Mouse (Mus musculus): ENCODE results near the gene Wiz. TPM values are rescaled to one million over a fixed set of nuclear protein-coding genes. Genes with fewer than 3 reads are reported as not detected.

Wiz gene
- polyA plus RNA-seq, 1 experiment from 2014 or later: 26.6 TPM

- Histone ChIP-seq H3K4me3 (no peak overlapping the region), H3K36me3 (ENCODE audit: poor library complexity, severe bottlenecking) (peaks cover 87% of the 10 kb centered on the region), H3K9ac (no peak overlapping the region), H3K4me1 (no peaks in the 10 kb centered on the region), H3K9me3 (replicated peaks) (no peaks in the 10 kb centered on the region), H3K27me3 (no peaks in the 10 kb centered on the region), H3K4me2 (no peak overlapping the region), H3K27ac (no peak overlapping the region)
- 85% methylated on average over 2 of the region's 2 CpGs for WGBS
- ATAC-seq: no peak
Observed at GRCm38 (mm10) chr17:32335869-32336268, 53.4 kb downstream of the Wiz start.

DNA sequence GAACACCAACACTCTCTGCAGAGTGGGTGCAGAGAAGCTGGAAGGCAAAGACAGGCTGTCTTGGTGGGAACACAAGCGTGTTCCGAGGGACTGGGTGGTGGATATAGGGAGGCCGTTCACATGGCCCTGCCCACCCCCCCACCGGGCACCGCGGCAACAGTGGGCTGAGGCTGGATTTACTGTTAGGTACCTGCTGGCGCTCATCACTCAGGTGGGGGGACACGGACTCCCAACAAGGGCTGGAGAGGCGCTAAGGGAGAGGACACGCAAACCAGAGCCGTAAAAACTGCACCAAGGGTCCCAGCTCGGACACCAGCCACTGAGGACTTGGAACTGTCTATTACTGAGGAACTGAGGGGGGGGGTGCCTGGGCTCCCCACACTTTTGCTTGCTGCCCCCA lies 54.3 kb downstream of the Wiz start:
- H3K4me2 ChIP-seq: no peak overlapping the region
- WGBS: 93% methylated on average over 12 of the region's 12 CpGs
- no peaks in the 10 kb centered on the region for H3K4me1 ChIP-seq
- H3K27me3 ChIP-seq: no peaks in the 10 kb centered on the region
- H3K9ac ChIP-seq: no peak overlapping the region
- H3K27ac ChIP-seq: no peak overlapping the region
- H3K4me3 ChIP-seq: no peak overlapping the region
- ATAC-seq: no peak
- peaks cover 91% of the 10 kb centered on the region for H3K36me3 ChIP-seq (ENCODE audit: poor library complexity, severe bottlenecking)
- no peaks in the 10 kb centered on the region for H3K9me3 ChIP-seq (replicated peaks)

- Histone ChIP-seq H3K27ac (no peak overlapping the region), H3K4me2 (no peak overlapping the region), H3K9me3 (replicated peaks) (no peaks in the 10 kb centered on the region), H3K27me3 (no peaks in the 10 kb centered on the region), H3K4me1 (no peaks in the 10 kb centered on the region), H3K4me3 (no peak overlapping the region), H3K9ac (no peak overlapping the region), H3K36me3 (ENCODE audit: poor library complexity, severe bottlenecking) (peaks cover 94% of the 10 kb centered on the region)
- WGBS: 92% methylated on average over 27 of the region's 31 CpGs
- no peak for ATAC-seq
Observed at GRCm38 (mm10) chr17:32333675-32334303, 55.5 kb downstream of the Wiz start.

GRCm38 (mm10) chr17:32327501-32327900 lies 61.7 kb downstream of the Wiz start:
- no peak for ATAC-seq
- H3K4me2 ChIP-seq: no peak overlapping the region
- no peaks in the 10 kb centered on the region for H3K9me3 ChIP-seq (replicated peaks)
- H3K4me3 ChIP-seq: no peak overlapping the region
- peaks cover 72% of the 10 kb centered on the region for H3K36me3 ChIP-seq (ENCODE audit: poor library complexity, severe bottlenecking)
- H3K9ac ChIP-seq: no peak overlapping the region
- H3K4me1 ChIP-seq: peaks cover 5% of the 10 kb centered on the region; the same call in 1 of the 2 replicates
- no peak overlapping the region for H3K27ac ChIP-seq
- no peaks in the 10 kb centered on the region for H3K27me3 ChIP-seq

- ATAC-seq: no peak
- peaks cover 31% of the 10 kb centered on the region for H3K4me1 ChIP-seq
- H3K4me2 ChIP-seq: no peak overlapping the region
- H3K9ac ChIP-seq: no peak overlapping the region
- H3K36me3 ChIP-seq (ENCODE audit: poor library complexity, severe bottlenecking): peaks cover 41% of the 10 kb centered on the region
- no peak overlapping the region for H3K27ac ChIP-seq
- WGBS: 93% methylated on average over 1 of the region's 1 CpGs
- H3K9me3 ChIP-seq (replicated peaks): no peaks in the 10 kb centered on the region
- no peak overlapping the region for H3K4me3 ChIP-seq
- H3K27me3 ChIP-seq: no peaks in the 10 kb centered on the region
Observed at GRCm38 (mm10) chr17:32322809-32323208, 66.4 kb downstream of the Wiz start.

- ATAC-seq: no peak
- peak overlapping the region; percentile 88 for H3K4me2 ChIP-seq
- H3K9ac ChIP-seq: peak overlapping the region; percentile 90
- H3K27me3 ChIP-seq: no peaks in the 10 kb centered on the region
- H3K36me3 ChIP-seq (ENCODE audit: poor library complexity, severe bottlenecking): peaks cover 41% of the 10 kb centered on the region
- H3K4me3 ChIP-seq: peak overlapping the region; percentile 94
- WGBS: 28% methylated on average over 6 of the region's 6 CpGs
- H3K4me1 ChIP-seq: peaks cover 31% of the 10 kb centered on the region
- peak overlapping the region; percentile 92 for H3K27ac ChIP-seq
- no peaks in the 10 kb centered on the region for H3K9me3 ChIP-seq (replicated peaks)
Observed at GRCm38 (mm10) chr17:32321836-32322235, 67.4 kb downstream of the Wiz start.

DNA sequence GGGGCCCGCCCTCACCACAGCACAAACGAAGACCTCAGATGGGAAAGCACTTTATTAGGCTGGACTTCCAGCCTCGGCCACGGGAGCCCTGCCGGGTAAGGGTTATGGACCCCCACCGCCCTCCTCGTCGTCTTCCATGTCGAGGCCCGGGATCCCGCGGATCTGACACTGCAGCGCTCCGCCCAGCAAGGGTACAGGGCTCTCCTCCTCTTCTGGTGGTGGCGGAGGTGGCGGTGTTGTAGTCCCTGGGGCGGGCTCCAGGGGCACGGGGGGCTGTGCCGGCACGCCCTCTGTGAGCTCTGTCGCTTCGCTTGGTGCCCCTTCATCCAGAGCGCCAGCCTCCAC lies 67.9 kb downstream of the Wiz start:
- Histone ChIP-seq H3K4me1 (peaks cover 31% of the 10 kb centered on the region), H3K36me3 (ENCODE audit: poor library complexity, severe bottlenecking) (peaks cover 41% of the 10 kb centered on the region), H3K4me3 (peak overlapping the region; percentile 94), H3K27me3 (no peaks in the 10 kb centered on the region), H3K9ac (peak overlapping the region; percentile 90), H3K27ac (peak overlapping the region; percentile 92), H3K9me3 (replicated peaks) (no peaks in the 10 kb centered on the region), H3K4me2 (peak overlapping the region; percentile 88)
- WGBS: under 1% methylated on average over 19 of the region's 23 CpGs
- ATAC-seq: peak; percentile 76

GRCm38 (mm10) chr17:32320597-32321389 lies 68.4 kb downstream of the Wiz start, which contains the start of gene Akap8:
TSS of gene Akap8 (minus strand) at chr17:32321238.
- peak within 1 kb of the TSS; percentile 90 for H3K9ac ChIP-seq
- H3K9me3 ChIP-seq (replicated peaks): no peaks in the 10 kb centered on the region
- H3K4me2 ChIP-seq: peak within 1 kb of the TSS; percentile 97
- H3K27ac ChIP-seq: peak within 1 kb of the TSS; percentile 96
- H3K36me3 ChIP-seq (ENCODE audit: poor library complexity, severe bottlenecking): peaks cover 41% of the 10 kb centered on the region
- peaks cover 31% of the 10 kb centered on the region for H3K4me1 ChIP-seq
- ATAC-seq: peak; percentile 99
- WGBS: under 1% methylated on average over 83 of the region's 83 CpGs
- H3K4me3 ChIP-seq: peak within 1 kb of the TSS; percentile 94
- H3K27me3 ChIP-seq: no peaks in the 10 kb centered on the region

- H3K27ac ChIP-seq: peak overlapping the region; percentile 96
- ATAC-seq: no peak
- peaks cover 46% of the 10 kb centered on the region for H3K36me3 ChIP-seq (ENCODE audit: poor library complexity, severe bottlenecking)
Observed at GRCm38 (mm10) chr17:32319950-32320349, 69.3 kb downstream of the Wiz start.

GRCm38 (mm10) chr17:32317708-32318107 lies 71.5 kb downstream of the Wiz start:
- Histone ChIP-seq H3K27ac (no peak overlapping the region), H3K36me3 (ENCODE audit: poor library complexity, severe bottlenecking) (peaks cover 60% of the 10 kb centered on the region), H3K9me3 (replicated peaks) (no peaks in the 10 kb centered on the region), H3K27me3 (no peaks in the 10 kb centered on the region), H3K9ac (no peak overlapping the region), H3K4me3 (no peak overlapping the region), H3K4me1 (peaks cover 28% of the 10 kb centered on the region), H3K4me2 (no peak overlapping the region)
- WGBS: 86% methylated on average over 3 of the region's 3 CpGs
- no peak for ATAC-seq

More at GRCm38 (mm10) chr17:32319950-32320349, 69.3 kb downstream of the Wiz start:
- peak overlapping the region; percentile 94 for H3K4me3 ChIP-seq
- peaks cover 31% of the 10 kb centered on the region for H3K4me1 ChIP-seq
- H3K4me2 ChIP-seq: peak overlapping the region; percentile 97
- under 1% methylated on average over 7 of the region's 7 CpGs for WGBS
- H3K9ac ChIP-seq: peak overlapping the region; percentile 89
- no peaks in the 10 kb centered on the region for H3K9me3 ChIP-seq (replicated peaks)
- no peaks in the 10 kb centered on the region for H3K27me3 ChIP-seq

DNA sequence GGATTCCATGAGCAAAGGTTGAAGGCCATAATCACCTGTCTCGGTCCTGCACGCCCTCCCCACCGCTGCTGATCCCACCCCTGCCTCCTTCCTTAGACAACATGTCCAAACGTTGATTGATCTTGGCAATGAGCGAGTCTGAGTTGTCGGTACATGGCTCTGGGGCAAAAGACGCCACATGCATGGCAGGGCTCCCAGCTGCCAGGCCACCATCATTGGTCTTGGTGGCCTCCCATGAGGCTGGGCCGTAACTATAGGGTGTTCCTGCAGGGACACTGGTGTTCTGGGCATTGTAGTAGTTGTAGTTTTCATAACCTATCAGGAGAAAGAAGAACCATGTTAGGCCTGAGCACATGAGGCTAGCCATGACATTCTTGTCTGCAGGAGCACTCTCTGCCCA lies 72.2 kb downstream of the Wiz start:
- Histone ChIP-seq H3K36me3 (ENCODE audit: poor library complexity, severe bottlenecking) (peaks cover 67% of the 10 kb centered on the region), H3K9ac (no peak overlapping the region), H3K9me3 (replicated peaks) (no peaks in the 10 kb centered on the region), H3K4me3 (no peak overlapping the region), H3K27ac (no peak overlapping the region), H3K27me3 (no peaks in the 10 kb centered on the region), H3K4me1 (peaks cover 21% of the 10 kb centered on the region), H3K4me2 (no peak overlapping the region)
- 91% methylated on average over 8 of the region's 8 CpGs for WGBS
- ATAC-seq: no peak

GRCm38 (mm10) chr17:32315560-32315959 lies 73.7 kb downstream of the Wiz start:
- 95% methylated on average over 5 of the region's 5 CpGs for WGBS
- Histone ChIP-seq H3K9me3 (replicated peaks) (no peaks in the 10 kb centered on the region), H3K4me3 (no peak overlapping the region), H3K4me1 (peaks cover 17% of the 10 kb centered on the region), H3K27ac (no peak overlapping the region), H3K4me2 (no peak overlapping the region), H3K9ac (no peak overlapping the region), H3K27me3 (no peaks in the 10 kb centered on the region), H3K36me3 (ENCODE audit: poor library complexity, severe bottlenecking) (peaks cover 81% of the 10 kb centered on the region)
- no peak for ATAC-seq

Measured in forebrain, embryonic 13.5 days (tissue).